Mouse (Mus musculus) activated CD4-positive, CD25-positive, alpha-beta regulatory T cell, adult 4 months (primary cell): Measurements from ENCODE around the gene Slfn2. TPM values are rescaled to one million over a fixed set of nuclear protein-coding genes. Genes with fewer than 3 reads are reported as not detected.

Source experiments
- ATAC-seq: one replicate; pipeline ENCODE4 v1.8.0; 2017
- polyA plus RNA-seq, 2 experiments: library from polyadenylated mRNA; unstranded; fragments of 100-300 nt; shearing (Covaris generic); gene quantifications; one replicate each; pipeline ENCODE4 v1.2.1; 2017

The Slfn2 gene
- polyA plus RNA-seq, 2 experiments from 2014 or later, result 893 to 932 TPM

GRCm38 (mm10) chr11:83077714-83078422 is 13.0 kb downstream of the Slfn2 start:
- peak; percentile 84 for ATAC-seq

GRCm38 (mm10) chr11:83078423-83079140 is 13.7 kb downstream of the Slfn2 start:
- ATAC-seq, result no peak

- peak; percentile 65 for ATAC-seq
Measured at GRCm38 (mm10) chr11:83079487-83080199, 14.7 kb downstream of the Slfn2 start.

- no peak for ATAC-seq
Measured at GRCm38 (mm10) chr11:83082741-83083473, 18.0 kb downstream of the Slfn2 start.

- ATAC-seq, result no peak
Measured at GRCm38 (mm10) chr11:83084161-83084560, 19.2 kb downstream of the Slfn2 start.

- no peak for ATAC-seq
Measured at GRCm38 (mm10) chr11:83084761-83085160, 19.8 kb downstream of the Slfn2 start.

- ATAC-seq, result no peak
Measured at GRCm38 (mm10) chr11:83115138-83115537, 50.2 kb downstream of the Slfn2 start.

- ATAC-seq, result peak; percentile 80
Measured at GRCm38 (mm10) chr11:83116597-83117227, 51.8 kb downstream of the Slfn2 start, which contains the start of gene Slfn1. Gene Slfn1 (plus strand): TSS chr11:83116849.

GRCm38 (mm10) chr11:83118056-83118455 is 53.1 kb downstream of the Slfn2 start:
- ATAC-seq, result peak; percentile 73

Other genes with a start within 250 kb of the Slfn2 start
- 1 to 10 TPM; 7.9 to 9.4 TPM for gene Rffl, start 193.9 kb upstream of the Slfn2 start, polyA plus RNA-seq
- 10 to 100 TPM; 21.4 to 28.1 TPM for gene Rad51d, start 174.5 kb upstream of the Slfn2 start, polyA plus RNA-seq
- gene Fndc8, start 173.0 kb upstream of the Slfn2 start, polyA plus RNA-seq, result under 1 TPM in 1 of 2 experiments, not detected in 1; 0.25 TPM
- gene Nle1, start 156.7 kb upstream of the Slfn2 start, polyA plus RNA-seq, result 10 to 100 TPM; 34.6 to 37.7 TPM
- not detected for gene Unc45b, start 154.6 kb upstream of the Slfn2 start, polyA plus RNA-seq
- gene Slfn5, start 113.8 kb upstream of the Slfn2 start, polyA plus RNA-seq, result 10 to 100 TPM; 28.0 to 37.3 TPM
- 10 to 100 TPM; 16.2 to 24.2 TPM for gene Slfn9, start 73.3 kb upstream of the Slfn2 start, polyA plus RNA-seq
- 10 to 100 TPM; 61.2 to 85.7 TPM for gene Slfn8, start 44.3 kb upstream of the Slfn2 start, polyA plus RNA-seq
- 100 to 1,000 TPM; 280 to 284 TPM for gene Slfn1, start 51.7 kb downstream of the Slfn2 start, polyA plus RNA-seq
- under 1 TPM; 0.19 to 0.44 TPM for gene Slfn4, start 110.1 kb downstream of the Slfn2 start, polyA plus RNA-seq
- 1 to 10 TPM; 4.1 to 4.6 TPM for gene Slfn3, start 126.2 kb downstream of the Slfn2 start, polyA plus RNA-seq
- not detected for gene Slfn14, start 221.6 kb downstream of the Slfn2 start, polyA plus RNA-seq
- 10 to 100 TPM; 51.1 to 58.1 TPM for gene Ap2b1, start 233.9 kb downstream of the Slfn2 start, polyA plus RNA-seq
- gene Pex12, start 237.5 kb downstream of the Slfn2 start, polyA plus RNA-seq, result 10 to 100 TPM; 12.2 to 16.4 TPM